Mouse (Mus musculus): Measurements from ENCODE around the gene Cry2. TPM values are rescaled to one million over a fixed set of nuclear protein-coding genes. Genes with fewer than 3 reads are reported as not detected.

Cry2 gene
- polyA plus RNA-seq, 1 experiment from 2014 or later = 47.9 TPM

DNA sequence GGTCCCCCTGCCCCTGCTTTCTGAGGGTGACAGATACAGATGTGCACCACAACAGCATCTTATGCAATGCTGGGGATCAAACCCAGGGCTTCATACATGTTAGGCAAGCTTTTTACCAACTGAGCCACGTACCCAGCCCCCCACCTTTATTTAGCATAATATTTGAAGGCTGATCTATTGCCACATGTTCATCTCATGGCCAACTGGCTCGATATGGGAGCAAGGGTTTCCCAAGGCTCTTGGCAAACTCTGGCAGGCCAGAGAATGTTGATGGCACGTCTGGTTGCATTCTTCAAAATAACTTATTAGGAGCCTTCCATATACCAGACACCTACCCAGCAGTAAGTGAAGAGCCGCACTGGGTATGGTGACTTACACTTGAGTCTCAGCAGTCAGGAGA lies 9.5 kb upstream of the Cry2 start:
- H3K9ac ChIP-seq = no peak overlapping the region
- no peaks in the 10 kb centered on the region for H3K36me3 ChIP-seq
- H3K4me3 ChIP-seq = no peak overlapping the region
- H3K4me1 ChIP-seq (replicated peaks) = 0 out of 2 replicates have a peak, but pooled peaks cover 4% of the 10 kb centered on the region
- ATAC-seq (ENCODE audit: low FRiP score, low read depth) = no peak
- H3K27me3 ChIP-seq = no peaks in the 10 kb centered on the region
- WGBS = 82% methylated on average over 4 of the region's 4 CpGs
- no peak overlapping the region for H3K27ac ChIP-seq (replicated peaks)
- no peaks in the 10 kb centered on the region for H3K9me3 ChIP-seq
- H3K4me2 ChIP-seq = no peak overlapping the region

DNA sequence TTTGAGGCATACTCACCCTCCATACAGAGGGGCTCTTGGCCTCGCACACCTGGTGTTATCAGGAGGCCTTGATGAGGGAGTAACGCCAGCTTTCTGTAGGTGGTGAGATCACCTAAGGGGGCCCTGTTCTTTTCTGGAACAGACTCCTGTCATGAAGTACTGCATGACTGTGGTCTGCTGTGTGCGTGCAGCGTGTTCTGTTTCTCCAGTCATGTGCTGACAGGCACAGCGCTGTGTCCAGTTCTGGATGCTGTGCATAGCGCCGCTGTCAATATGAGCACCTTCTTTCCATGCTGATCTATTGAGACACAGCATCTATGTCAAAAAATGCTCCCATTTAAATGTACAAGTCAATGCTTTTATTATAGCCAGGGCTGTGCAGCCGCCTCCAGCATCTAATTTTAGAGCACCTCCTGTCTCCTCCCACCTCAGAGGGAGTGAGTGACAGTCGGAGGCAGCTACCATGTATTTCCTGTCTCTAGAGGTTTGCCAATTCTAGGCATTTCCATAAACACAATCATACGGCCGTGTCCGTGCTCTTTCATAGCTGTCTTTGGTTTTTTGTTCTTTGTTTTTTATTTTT lies 8.7 kb upstream of the Cry2 start:
- Histone ChIP-seq H3K4me3 (no peak overlapping the region), H3K9ac (0 out of 2 replicates have a peak overlapping the region, but pooled peaks have one; percentile 3), H3K9me3 (no peaks in the 10 kb centered on the region), H3K27ac (replicated peaks) (no peak overlapping the region), H3K4me2 (no peak overlapping the region), H3K4me1 (replicated peaks) (0 out of 2 replicates have a peak, but pooled peaks cover 9% of the 10 kb centered on the region), H3K27me3 (no peaks in the 10 kb centered on the region), H3K36me3 (no peaks in the 10 kb centered on the region)
- 71% methylated on average over 12 of the region's 12 CpGs for WGBS
- ATAC-seq (ENCODE audit: low FRiP score, low read depth) = 0 out of 2 replicates have a peak, but pooled peaks have one; percentile 42

DNA sequence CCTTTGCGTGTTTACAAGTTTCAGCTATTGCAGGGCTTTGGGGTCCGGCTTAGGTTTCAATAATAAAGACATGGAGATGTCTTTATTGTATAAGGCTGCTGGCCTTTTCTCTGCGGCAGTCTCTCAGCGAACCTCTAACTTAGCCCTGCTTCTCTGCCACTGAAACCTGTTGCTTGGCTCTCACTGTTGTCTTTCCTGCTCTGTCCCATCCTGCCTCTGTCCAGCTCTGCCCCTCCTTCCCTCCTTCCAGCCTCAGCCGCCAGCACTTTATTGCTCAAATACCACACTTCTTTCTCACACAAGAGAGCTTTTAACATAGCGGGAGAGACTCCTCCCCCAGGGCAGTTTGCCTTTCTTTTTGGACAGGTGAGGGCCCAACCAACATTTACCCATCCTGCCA lies 6.6 kb upstream of the Cry2 start:
- Histone ChIP-seq H3K27ac (replicated peaks) (no peak overlapping the region), H3K9me3 (no peaks in the 10 kb centered on the region), H3K4me1 (replicated peaks) (0 out of 2 replicates have a peak, but pooled peaks cover 9% of the 10 kb centered on the region), H3K36me3 (no peaks in the 10 kb centered on the region), H3K4me3 (no peak overlapping the region), H3K9ac (no peak overlapping the region), H3K27me3 (peaks cover 5% of the 10 kb centered on the region; the same call in 1 of the 2 replicates), H3K4me2 (no peak overlapping the region)
- ATAC-seq (ENCODE audit: low FRiP score, low read depth) = no peak
- WGBS = 68% methylated on average over 6 of the region's 6 CpGs

DNA sequence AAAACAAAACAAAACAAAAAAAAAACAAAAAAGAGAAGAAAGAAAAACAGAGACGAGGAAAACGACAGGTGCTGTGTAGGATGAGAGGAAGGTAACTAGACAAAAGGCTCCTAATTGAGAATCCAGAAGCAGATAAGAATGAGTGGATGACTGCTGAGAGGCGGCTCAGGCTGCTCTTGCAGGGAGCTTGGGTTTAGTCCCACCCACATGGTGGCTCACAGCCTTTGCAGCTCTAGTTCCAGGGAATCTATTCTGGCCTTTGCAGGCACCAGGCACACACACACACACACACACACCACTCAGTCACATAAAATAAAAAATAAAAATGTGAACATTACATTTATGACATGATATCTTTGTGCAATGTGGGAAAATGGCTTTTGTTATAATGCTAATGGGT lies 4.7 kb upstream of the Cry2 start:
- ATAC-seq (ENCODE audit: low FRiP score, low read depth) = no peak
- H3K36me3 ChIP-seq = no peaks in the 10 kb centered on the region
- H3K4me2 ChIP-seq = no peak overlapping the region
- peaks cover 18% of the 10 kb centered on the region for H3K4me1 ChIP-seq (replicated peaks)
- H3K27ac ChIP-seq (replicated peaks) = no peak overlapping the region
- no peak overlapping the region for H3K4me3 ChIP-seq
- H3K9me3 ChIP-seq = no peaks in the 10 kb centered on the region
- 64% methylated on average over 3 of the region's 3 CpGs for WGBS
- H3K9ac ChIP-seq = no peak overlapping the region
- H3K27me3 ChIP-seq = peaks cover 5% of the 10 kb centered on the region; the same call in 1 of the 2 replicates

- H3K9ac ChIP-seq = no peak overlapping the region
- no peaks in the 10 kb centered on the region for H3K9me3 ChIP-seq
- H3K4me2 ChIP-seq = peak overlapping the region; percentile 50
- ATAC-seq (ENCODE audit: low FRiP score, low read depth) = no peak
- no peak overlapping the region for H3K4me3 ChIP-seq
- H3K27ac ChIP-seq (replicated peaks) = no peak overlapping the region
- H3K36me3 ChIP-seq = no peaks in the 10 kb centered on the region
- peaks cover 21% of the 10 kb centered on the region for H3K4me1 ChIP-seq (replicated peaks)
- WGBS = 0% methylated on average over 5 of the region's 5 CpGs
- peaks cover 5% of the 10 kb centered on the region; the same call in 1 of the 2 replicates for H3K27me3 ChIP-seq
These were observed 4.0 kb upstream of the Cry2 start for GRCm38 (mm10) chr2:92437875-92438274.

DNA sequence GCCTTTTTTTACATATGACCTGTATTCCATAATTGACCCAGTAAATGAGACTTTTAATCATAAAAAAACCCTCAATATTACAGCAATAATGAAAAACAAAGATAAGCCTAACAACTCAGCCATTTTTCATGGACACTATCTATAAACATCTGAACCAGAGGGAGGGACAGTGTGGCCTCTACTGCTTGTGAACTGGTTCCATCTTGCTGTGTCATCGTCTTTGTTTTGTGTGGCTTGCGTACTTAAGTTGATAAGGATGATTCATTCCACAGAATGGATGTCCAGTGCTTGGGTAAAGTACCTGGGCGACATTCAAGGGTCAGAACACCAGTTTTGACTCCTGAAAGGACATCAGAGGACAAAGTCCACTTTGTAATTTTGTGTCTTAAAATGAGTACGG lies 3.5 kb upstream of the Cry2 start:
- Histone ChIP-seq H3K36me3 (no peaks in the 10 kb centered on the region), H3K4me1 (replicated peaks) (peaks cover 22% of the 10 kb centered on the region), H3K4me3 (no peak overlapping the region), H3K27ac (replicated peaks) (no peak overlapping the region), H3K4me2 (peak overlapping the region; percentile 50; the same call in 1 of the 2 replicates), H3K27me3 (peaks cover 5% of the 10 kb centered on the region; the same call in 1 of the 2 replicates), H3K9me3 (no peaks in the 10 kb centered on the region), H3K9ac (no peak overlapping the region)
- 81% methylated on average over 4 of the region's 4 CpGs for WGBS
- ATAC-seq (ENCODE audit: low FRiP score, low read depth) = no peak

DNA sequence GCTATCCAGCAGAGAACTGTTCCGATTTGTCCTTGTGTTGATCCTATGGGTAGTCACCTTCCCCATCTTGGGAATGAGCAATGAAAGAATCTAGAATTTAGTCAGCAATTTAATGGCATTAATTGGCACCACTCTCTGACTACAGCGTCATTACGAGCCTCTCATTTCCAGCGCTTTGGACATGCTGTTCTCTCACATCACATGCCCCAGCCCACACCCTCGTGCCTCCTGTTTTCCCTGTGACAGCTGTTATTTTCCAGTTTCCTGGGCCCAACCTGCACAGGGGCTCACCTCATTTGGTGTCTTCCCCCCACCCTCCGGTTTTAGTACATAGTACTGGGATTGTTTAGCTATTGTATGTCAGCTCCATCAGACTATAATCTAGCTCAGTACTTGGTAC lies 1.2 kb upstream of the Cry2 start:
- WGBS = 54% methylated on average over 6 of the region's 6 CpGs
- Histone ChIP-seq H3K27me3 (peaks cover 5% of the 10 kb centered on the region; the same call in 1 of the 2 replicates), H3K27ac (replicated peaks) (peak overlapping the region; percentile 78; the same call in 1 of the 2 replicates), H3K4me2 (peak overlapping the region; percentile 88), H3K9me3 (no peaks in the 10 kb centered on the region), H3K4me3 (peak overlapping the region; percentile 83), H3K4me1 (replicated peaks) (peaks cover 44% of the 10 kb centered on the region), H3K9ac (peak overlapping the region; percentile 54), H3K36me3 (no peaks in the 10 kb centered on the region)
- ATAC-seq (ENCODE audit: low FRiP score, low read depth) = no peak

GRCm38 (mm10) chr2:92434375-92434745 lies 517 bp upstream of the Cry2 start:
- peak overlapping the region; percentile 88 for H3K4me2 ChIP-seq
- no peaks in the 10 kb centered on the region for H3K9me3 ChIP-seq
- 5% methylated on average over 12 of the region's 12 CpGs for WGBS
- peaks cover 51% of the 10 kb centered on the region for H3K4me1 ChIP-seq (replicated peaks)
- H3K9ac ChIP-seq = peak overlapping the region; percentile 54
- peak overlapping the region; percentile 78 for H3K27ac ChIP-seq (replicated peaks)
- H3K36me3 ChIP-seq = no peaks in the 10 kb centered on the region
- H3K27me3 ChIP-seq = peaks cover 5% of the 10 kb centered on the region; the same call in 1 of the 2 replicates
- ATAC-seq (ENCODE audit: low FRiP score, low read depth) = no peak
- peak overlapping the region; percentile 83 for H3K4me3 ChIP-seq

- H3K27me3 ChIP-seq = peaks cover 5% of the 10 kb centered on the region; the same call in 1 of the 2 replicates
- peak overlapping the region; percentile 76 for H3K9ac ChIP-seq
- H3K4me1 ChIP-seq (replicated peaks) = peaks cover 64% of the 10 kb centered on the region
- 22% methylated on average over 17 of the region's 17 CpGs for WGBS
- H3K27ac ChIP-seq (replicated peaks) = peak overlapping the region; percentile 88
- peak overlapping the region; percentile 88 for H3K4me2 ChIP-seq
- H3K4me3 ChIP-seq = peak overlapping the region; percentile 83
- no peaks in the 10 kb centered on the region for H3K9me3 ChIP-seq
- ATAC-seq (ENCODE audit: low FRiP score, low read depth) = no peak
- H3K36me3 ChIP-seq = no peaks in the 10 kb centered on the region
These were observed 1.2 kb downstream of the Cry2 start for GRCm38 (mm10) chr2:92432299-92433295.

- Histone ChIP-seq H3K9me3 (no peaks in the 10 kb centered on the region), H3K4me2 (peak overlapping the region; percentile 88), H3K4me1 (replicated peaks) (peaks cover 71% of the 10 kb centered on the region), H3K27ac (replicated peaks) (peak overlapping the region; percentile 88), H3K27me3 (peaks cover 5% of the 10 kb centered on the region; the same call in 1 of the 2 replicates), H3K4me3 (peak overlapping the region; percentile 83), H3K9ac (peak overlapping the region; percentile 76), H3K36me3 (no peaks in the 10 kb centered on the region)
- 6% methylated on average over 11 of the region's 11 CpGs for WGBS
- no peak for ATAC-seq (ENCODE audit: low FRiP score, low read depth)
These were observed 2.1 kb downstream of the Cry2 start for GRCm38 (mm10) chr2:92431611-92432179.

DNA sequence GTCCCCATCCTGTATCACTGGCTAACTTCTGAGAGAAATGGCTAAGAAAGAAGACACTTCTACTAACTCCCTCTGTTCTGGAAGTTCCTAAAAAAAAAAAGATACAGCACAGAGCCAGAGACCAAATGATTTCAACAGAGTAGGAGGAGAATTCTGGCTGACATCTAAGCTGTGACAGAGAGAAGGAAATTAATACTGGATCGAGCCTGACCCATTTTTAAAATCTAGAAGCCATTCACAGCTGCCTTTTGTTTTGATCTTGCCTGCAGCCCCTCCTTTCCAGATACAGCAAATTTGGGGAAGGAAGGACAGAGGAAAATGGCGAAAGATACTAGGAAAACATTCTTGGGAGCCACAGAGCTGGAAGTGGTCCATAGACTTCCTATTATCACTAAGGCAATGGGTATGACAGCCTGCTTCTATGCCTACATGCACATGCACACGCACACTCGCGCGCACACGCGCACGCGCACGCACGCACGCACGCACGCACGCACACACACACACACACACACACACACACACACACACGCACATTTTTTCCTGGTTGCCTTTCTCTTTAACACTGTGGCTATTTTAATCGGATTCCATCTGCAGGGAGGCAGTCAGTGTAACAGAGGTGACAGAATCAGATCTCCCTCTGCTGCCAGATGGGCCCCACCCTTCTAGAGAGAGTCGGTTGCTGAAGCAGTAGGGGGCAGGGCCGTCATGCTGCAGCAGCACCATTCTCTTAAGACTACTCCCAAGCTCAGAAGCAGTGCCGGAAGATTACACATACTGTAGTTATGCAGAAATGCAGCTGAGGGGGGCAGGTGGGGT lies 2.9 kb downstream of the Cry2 start:
- 52% methylated on average over 21 of the region's 21 CpGs for WGBS
- H3K9me3 ChIP-seq = no peaks in the 10 kb centered on the region
- H3K36me3 ChIP-seq = no peaks in the 10 kb centered on the region
- H3K4me3 ChIP-seq = peak overlapping the region; percentile 83
- H3K9ac ChIP-seq = peak overlapping the region; percentile 76
- peaks cover 79% of the 10 kb centered on the region for H3K4me1 ChIP-seq (replicated peaks)
- peak overlapping the region; percentile 88 for H3K27ac ChIP-seq (replicated peaks)
- peak; percentile 42 for ATAC-seq (ENCODE audit: low FRiP score, low read depth)
- H3K27me3 ChIP-seq = peaks cover under 1% of the 10 kb centered on the region; the same call in 1 of the 2 replicates
- peak overlapping the region; percentile 88 for H3K4me2 ChIP-seq
